Mouse (Mus musculus) gastrocnemius, postnatal 4 days (tissue): ENCODE results near the gene Dcst2. TPM values are rescaled to one million over a fixed set of nuclear protein-coding genes. Genes with fewer than 3 reads are reported as not detected.

ENCODE experiments used
- total RNA-seq, 2 experiments: library from RNA; stranded (reverse); gene quantifications; 2 replicates each; pipeline ENCODE4 v1.2.3; 2021

Gene Dcst2
- total RNA-seq, 2 experiments from 2014 or later: 0.12 to 0.16 TPM

Other genes starting within 250 kb of the Dcst2 start
- gene Pklr, start 225.8 kb upstream of the Dcst2 start, total RNA-seq: 1 to 10 TPM in 1 of 2 experiments, not detected in 1; 1.1 TPM
- under 1 TPM; 0.39 to 0.91 TPM for gene Hcn3, start 201.8 kb upstream of the Dcst2 start, total RNA-seq
- gene Clk2, start 197.2 kb upstream of the Dcst2 start, total RNA-seq: 10 to 100 TPM; 31.1 to 39.0 TPM
- 10 to 100 TPM; 41.8 to 43.1 TPM for gene Scamp3, start 184.5 kb upstream of the Dcst2 start, total RNA-seq
- 10 to 100 TPM; 19.2 to 22.1 TPM for gene Fam189b, start 178.8 kb upstream of the Dcst2 start, total RNA-seq
- 10 to 100 TPM; 30.9 to 32.2 TPM for gene Gba, start 159.0 kb upstream of the Dcst2 start, total RNA-seq
- gene Thbs3, start 146.8 kb upstream of the Dcst2 start, total RNA-seq: 100 to 1,000 TPM; 142 to 158 TPM
- 10 to 100 TPM; 80.7 to 95.1 TPM for gene Mtx1, start 134.9 kb upstream of the Dcst2 start, total RNA-seq
- 1 to 10 TPM in 1 of 2 experiments, under 1 TPM in 1; 0.57 to 1.5 TPM for gene Muc1, start 132.9 kb upstream of the Dcst2 start, total RNA-seq
- 100 to 1,000 TPM in 1 of 2 experiments, 10 to 100 TPM in 1; 99.9 to 117 TPM for gene Krtcap2, start 116.0 kb upstream of the Dcst2 start, total RNA-seq
- under 1 TPM; 0.73 to 0.83 TPM for gene Trim46, start 115.7 kb upstream of the Dcst2 start, total RNA-seq
- 10 to 100 TPM; 61.2 to 62.8 TPM for gene Dpm3, start 102.6 kb upstream of the Dcst2 start, total RNA-seq
- gene Slc50a1, start 91.4 kb upstream of the Dcst2 start, total RNA-seq: 10 to 100 TPM; 31.7 to 37.7 TPM
- gene Efna1, start 80.8 kb upstream of the Dcst2 start, total RNA-seq: 10 to 100 TPM; 20.4 to 21.8 TPM
- not detected for gene Efna3, start 39.0 kb upstream of the Dcst2 start, total RNA-seq
- 1 to 10 TPM; 2.6 to 2.8 TPM for gene Efna4, start 23.9 kb upstream of the Dcst2 start, total RNA-seq
- gene Adam15, start 12.0 kb upstream of the Dcst2 start, total RNA-seq: 10 to 100 TPM; 54.6 to 55.8 TPM
- under 1 TPM; 0.27 to 0.34 TPM for gene Dcst1, start 3.3 kb downstream of the Dcst2 start, total RNA-seq
- gene Zbtb7b, start 32.8 kb downstream of the Dcst2 start, total RNA-seq: 10 to 100 TPM; 14.1 to 23.9 TPM
- gene Lenep, start 40.8 kb downstream of the Dcst2 start, total RNA-seq: under 1 TPM in 1 of 2 experiments, not detected in 1; 0.83 TPM
- 10 to 100 TPM; 21.9 to 27.2 TPM for gene Flad1, start 49.9 kb downstream of the Dcst2 start, total RNA-seq
- 10 to 100 TPM; 35.7 to 44.5 TPM for gene Cks1b, start 56.4 kb downstream of the Dcst2 start, total RNA-seq
- gene Shc1, start 56.5 kb downstream of the Dcst2 start, total RNA-seq: 10 to 100 TPM; 73.1 to 80.6 TPM
- gene Pygo2, start 68.2 kb downstream of the Dcst2 start, total RNA-seq: 10 to 100 TPM; 31.9 to 35.0 TPM
- gene Pbxip1, start 74.7 kb downstream of the Dcst2 start, total RNA-seq: 100 to 1,000 TPM; 193 to 208 TPM
- 10 to 100 TPM; 13.1 to 16.1 TPM for gene Pmvk, start 92.6 kb downstream of the Dcst2 start, total RNA-seq
- 10 to 100 TPM; 13.6 to 16.5 TPM for gene Kcnn3, start 158.2 kb downstream of the Dcst2 start, total RNA-seq